In genomic region chr3:51072417-51072816, GRCm38 (mm10) we compare ENCODE assay signal across 11 mouse cellular contexts.
DNase-seq lines count a peak whose midpoint lies in the region; ATAC-seq lines count a peak whose summit lies in the region.
"Had no signal": no experiment of that assay in that cellular context is flagged by ENCODE, and none has a peak within 500 bp of the region (broad histone marks: within the 10 kb centered on the region; RNA-seq: fewer than 3 reads in every experiment).

No protein-coding gene starts in this region.

- DNase-seq in frontal cortex, postnatal 10 days (ENCODE audit: low spot score in 2 of 2), result no peak
- DNase-seq in layer of hippocampus, adult 11-12 months (ENCODE audit: low spot score), result peak; percentile 32
- no peak for DNase-seq in layer of hippocampus, postnatal 10 days (ENCODE audit: low spot score in 2 of 2)
- peak; percentile 68 for DNase-seq in right cerebral cortex, adult 18-20 months
- DNase-seq in right cerebral cortex, postnatal 4 days, result no peak
- no peak for DNase-seq in MN1 (ENCODE audit: low spot score)
- DNase-seq: cerebellum, adult 9-10 months; kidney, postnatal 25 days; liver had no signal

- ATAC-seq in frontal cortex, adult (ENCODE audit: low TSS enrichment), result peak; percentile 78
- ATAC-seq in erythroid progenitor cell, adult 5-6 weeks (replicated peaks; ENCODE audit: low FRiP score, poor library complexity, severe bottlenecking), result no peak

Comparison
In these comparisons a context has a peak if more than half of its experiments do, and no peak if none do; other contexts are left out.
1. DNase-seq: peak in layer of hippocampus, adult 11-12 months (single experiment) and right cerebral cortex, adult 18-20 months (single experiment); none in frontal cortex, postnatal 10 days (0 of 2), layer of hippocampus, postnatal 10 days (0 of 2), right cerebral cortex, postnatal 4 days (single experiment) and MN1 (single experiment).